Mouse (Mus musculus) cerebellum, adult 2 months (tissue): ENCODE measurements around the gene Zfp738.

Experiments
- CTCF ChIP-seq: fragments of 200-500 bp; IDR thresholded peaks from 2 replicates; pipeline ENCODE4 v1.5.1; 2011; ENCODE audit warnings: low read depth, mild to moderate bottlenecking, control low read depth, low read length, moderate library complexity, borderline replicate concordance; ENCODE audit not compliant: insufficient read depth
- POLR2A ChIP-seq: fragments of 200-500 bp; IDR thresholded peaks from 2 replicates; pipeline ENCODE4 v1.6.1; 2011; ENCODE audit warnings: low read length, control low read depth, borderline replicate concordance; ENCODE audit not compliant: insufficient read depth

DNA sequence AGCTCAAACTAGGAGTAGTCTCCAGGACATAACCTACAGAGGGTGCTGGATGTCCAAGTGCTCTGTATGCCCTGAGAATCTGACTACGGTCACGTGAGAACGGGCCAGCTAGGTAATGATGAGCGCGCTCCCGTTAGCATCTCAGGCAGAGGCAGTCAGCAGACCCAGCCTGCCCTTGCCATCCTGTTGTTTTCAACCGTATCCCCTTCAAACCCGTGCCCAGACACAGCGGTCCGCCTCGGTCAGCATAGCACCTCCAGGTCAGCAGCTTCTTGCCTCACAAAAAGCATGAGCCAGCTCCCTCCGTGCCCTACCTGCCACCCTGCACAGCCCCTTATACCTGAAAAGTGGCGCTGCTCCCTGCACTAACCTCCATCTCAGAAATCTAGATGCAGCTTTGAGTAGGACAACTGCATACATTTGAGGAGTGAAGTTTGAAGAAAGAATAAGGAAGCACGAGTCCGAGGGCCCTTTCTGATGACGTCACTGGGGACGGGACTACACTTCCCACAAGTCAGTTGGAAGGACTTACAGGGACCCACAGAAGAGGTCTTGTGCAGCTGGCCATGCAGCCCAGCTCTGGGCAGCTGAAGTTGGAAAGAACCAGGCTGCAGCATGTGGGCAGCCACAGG is 37.1 kb upstream of the Zfp738 start:
- TF ChIP-seq CTCF (no peak), POLR2A (peak; percentile 36; the same call in 1 of the 2 replicates)
